Mouse (Mus musculus) bone marrow, adult 2 months (tissue): ENCODE measurements around the gene Prepl.

Experiments
- CTCF ChIP-seq: fragments of 200-500 bp; IDR thresholded peaks from 2 replicates; pipeline ENCODE4 v1.5.1; 2011; ENCODE audit warnings: low read length, control low read depth; ENCODE audit not compliant: control insufficient read depth, insufficient read depth
- POLR2A ChIP-seq: fragments of 200-500 bp; IDR thresholded peaks from 2 replicates; pipeline ENCODE4 v1.6.1; 2011; ENCODE audit warnings: low read depth, mild to moderate bottlenecking, control low read depth, low read length, borderline replicate concordance; ENCODE audit not compliant: control insufficient read depth

DNA sequence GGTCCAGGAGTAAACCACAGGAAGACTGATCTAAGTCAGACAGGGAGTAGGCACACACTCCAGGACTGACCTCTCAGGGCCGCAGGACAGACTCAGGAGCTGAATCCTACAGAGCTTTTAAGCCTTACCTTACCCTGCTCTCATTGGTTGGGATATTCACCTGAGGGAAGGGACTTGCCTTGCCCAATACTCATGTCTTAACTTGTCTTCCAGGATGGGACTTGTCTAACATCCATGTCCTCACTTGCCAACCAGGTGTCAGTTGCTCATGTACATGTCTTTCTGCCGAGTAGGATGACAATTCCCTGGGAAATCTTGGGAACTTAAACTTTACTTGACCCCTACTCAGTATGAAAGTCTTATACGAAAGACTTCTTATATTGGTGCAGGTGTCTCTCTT lies 10.2 kb upstream of the Prepl start:
- TF ChIP-seq CTCF (no peak), POLR2A (no peak)
